Mouse (Mus musculus) thymus, adult 2 months (tissue): Measurements from ENCODE around the gene Rap2b. TPM values are rescaled to one million over a fixed set of nuclear protein-coding genes. Genes with fewer than 3 reads are reported as not detected.
A peak's percentile ranks its signal among the peaks of the same experiment; 100 is the strongest.

ENCODE experiments used
- DNase-seq: peaks from one replicate; pipeline ENCODE4 v3.0.0; 2021
- H3K27ac ChIP-seq: fragments of 200-500 bp; 2 replicates; pipeline ENCODE4 v1.5.1; 2012; ENCODE audit warnings: low read length, control low read depth; ENCODE audit not compliant: control insufficient read depth, insufficient read depth
- H3K27me3 ChIP-seq: fragments of 200-500 bp; 2 replicates; pipeline ENCODE4 v1.6.1; 2012; ENCODE audit warnings: mild to moderate bottlenecking, low read length, moderate library complexity, mixed read lengths; ENCODE audit not compliant: control insufficient read depth, insufficient read depth
- H3K36me3 ChIP-seq: fragments of 200-500 bp; 2 replicates; pipeline ENCODE4 v1.6.1; 2012; ENCODE audit warnings: mild to moderate bottlenecking, low read length, moderate library complexity; ENCODE audit not compliant: control insufficient read depth, insufficient read depth
- H3K4me1 ChIP-seq: fragments of 200-500 bp; replicated peaks from 2 replicates; pipeline ENCODE4 v1.6.1; 2012; ENCODE audit warnings: low read length; ENCODE audit not compliant: control insufficient read depth, insufficient read depth
- H3K4me3 ChIP-seq: fragments of 200-500 bp; 2 replicates; pipeline ENCODE4 v1.5.1; 2012; ENCODE audit warnings: mild to moderate bottlenecking, low read length, control low read depth, moderate library complexity; ENCODE audit not compliant: control insufficient read depth, insufficient read depth
- CTCF ChIP-seq: fragments of 200-500 bp; IDR thresholded peaks from 2 replicates; pipeline ENCODE4 v1.5.1; 2012; ENCODE audit warnings: mild to moderate bottlenecking, control low read depth, low read length, moderate library complexity, borderline replicate concordance; ENCODE audit not compliant: control insufficient read depth, poor library complexity, insufficient read depth; ENCODE audit errors: extremely low read depth
- POLR2A ChIP-seq: fragments of 200-500 bp; IDR thresholded peaks from 2 replicates; pipeline ENCODE4 v1.6.1; 2012; ENCODE audit warnings: mild to moderate bottlenecking, low read length, control low read depth, moderate library complexity; ENCODE audit not compliant: control insufficient read depth, poor library complexity, insufficient read depth; ENCODE audit errors: extremely low read depth
- WGBS: fragments of 180-500 bp; shearing (Covaris S2); methylation state at CpG from one replicate; pipeline ENCODE4 v1.1.7; 2018; 5-methylcytosine and 5-hydroxymethylcytosine counted together
- polyA plus RNA-seq: library from polyadenylated mRNA; depleted of rRNA; stranded (reverse); fragments of >200 nt; gene quantifications from 2 replicates; pipeline ENCODE4 v1.2.3, GENCODE M21; 2012

Gene Rap2b
- polyA plus RNA-seq, 1 experiment = 11.1 TPM

DNA sequence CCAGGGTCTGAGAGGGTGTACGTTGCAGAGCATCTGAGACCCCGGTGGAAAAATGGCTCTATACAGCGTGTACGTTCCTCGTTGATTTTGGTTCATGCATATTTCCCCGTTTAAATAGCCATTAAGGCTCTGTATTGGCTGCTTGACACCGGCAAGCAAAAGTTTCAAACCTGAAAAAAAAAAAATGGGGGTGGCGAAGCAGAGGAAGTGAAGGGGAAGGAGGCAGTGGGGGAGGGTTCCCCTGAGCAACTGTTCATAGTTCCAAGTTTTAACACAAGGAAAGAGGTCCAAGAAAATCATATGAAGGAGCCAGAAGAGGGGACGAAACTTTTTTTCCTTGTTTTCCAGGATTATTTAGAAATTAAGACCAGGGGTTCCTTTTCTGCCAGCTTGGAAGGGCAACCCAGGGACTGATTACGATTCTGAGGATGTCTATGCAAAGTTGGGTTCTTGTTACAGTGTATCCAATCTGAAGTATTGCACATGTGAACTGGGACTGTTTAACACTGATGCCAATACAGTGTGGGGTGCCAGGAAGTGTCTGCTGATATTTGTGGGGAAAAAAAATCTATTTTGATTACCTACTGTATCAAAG, 4.4 kb downstream of the Rap2b start, which contains the start of gene B430305J03Rik:
TSS of gene B430305J03Rik (minus strand) at position 173 of the 595 bp plus-strand sequence.
- Histone ChIP-seq H3K27me3 (no peaks in the 10 kb centered on the region), H3K4me3 (peak within 1 kb of the TSS; percentile 69), H3K36me3 (no peaks in the 10 kb centered on the region), H3K4me1 (peaks cover 7% of the 10 kb centered on the region), H3K27ac (peak within 1 kb of the TSS; percentile 22; the same call in 1 of the 2 replicates)
- WGBS = 4% methylated on average over 10 of the region's 10 CpGs
- DNase-seq = peak; percentile 43
- TF ChIP-seq CTCF (no peak), POLR2A (no peak)

DNA sequence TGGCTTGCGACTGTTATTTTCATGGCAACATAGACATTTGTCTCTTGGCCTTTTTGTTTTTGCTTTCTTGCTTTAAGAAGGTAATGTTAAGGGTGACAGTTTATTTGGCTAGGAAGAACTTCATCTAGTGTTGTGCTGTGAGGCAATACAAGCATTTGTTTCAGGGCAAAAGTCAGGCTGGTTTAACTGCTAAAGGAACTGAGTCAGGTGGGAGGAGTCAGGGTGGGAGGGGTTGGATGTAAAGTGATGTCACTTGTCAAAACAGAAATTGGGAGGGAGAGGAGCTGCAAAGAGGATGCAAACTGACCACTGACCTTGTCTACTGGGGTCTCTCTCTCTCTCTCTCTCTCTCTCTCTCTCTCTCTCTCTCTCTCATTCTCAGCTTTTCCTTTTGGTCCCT, 7.0 kb downstream of the Rap2b start:
- TF ChIP-seq POLR2A = no peak
- no peak for TF ChIP-seq CTCF
- 100% methylated on average over 1 of the region's 1 CpGs for WGBS
- Histone ChIP-seq H3K27ac (no peak overlapping the region), H3K4me3 (no peak overlapping the region), H3K4me1 (peaks cover 2% of the 10 kb centered on the region), H3K36me3 (no peaks in the 10 kb centered on the region), H3K27me3 (no peaks in the 10 kb centered on the region)
- no peak for DNase-seq

DNA sequence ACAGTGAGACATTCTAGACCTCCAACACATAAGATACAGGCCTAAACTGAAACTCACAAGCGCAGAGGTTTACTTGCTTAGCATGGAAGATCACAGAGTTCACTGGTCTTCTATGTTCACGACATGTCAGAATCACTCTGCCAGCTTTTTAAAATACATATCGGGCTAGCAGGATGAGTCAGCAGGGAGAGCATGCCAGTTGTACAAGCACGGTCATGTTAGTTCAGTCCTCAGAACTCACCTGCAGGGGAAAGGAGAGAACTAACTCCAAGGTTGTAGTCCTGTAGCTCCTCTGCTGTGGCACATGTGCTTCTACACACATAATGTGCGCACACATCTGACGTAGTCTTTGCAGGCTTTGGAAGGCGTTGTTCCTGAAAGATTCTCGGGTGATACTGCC, 14.6 kb downstream of the Rap2b start:
- Histone ChIP-seq H3K4me1 (no peaks in the 10 kb centered on the region), H3K36me3 (no peaks in the 10 kb centered on the region), H3K27me3 (no peaks in the 10 kb centered on the region), H3K4me3 (no peak overlapping the region), H3K27ac (no peak overlapping the region)
- no peak for DNase-seq
- TF ChIP-seq CTCF (no peak), POLR2A (no peak)
- 93% methylated on average over 8 of the region's 8 CpGs for WGBS

DNA sequence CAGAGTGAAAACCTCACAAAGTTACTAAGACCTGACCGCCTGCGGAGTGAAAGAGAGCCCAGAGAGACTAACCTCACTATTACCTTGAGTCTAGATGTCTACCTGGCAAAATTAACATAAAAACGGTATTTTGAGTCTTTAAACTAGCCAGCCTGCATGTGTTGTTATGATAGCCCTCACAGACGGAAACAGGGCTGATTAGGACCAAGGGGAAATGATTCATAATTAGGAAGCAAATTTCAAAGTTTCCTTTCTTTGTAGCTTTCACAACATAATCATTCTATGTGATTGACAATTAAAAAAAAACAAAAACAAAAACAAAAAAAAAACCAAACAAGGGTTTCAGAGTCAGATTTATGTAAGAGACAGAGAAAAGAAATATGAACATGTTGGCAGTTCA, 24.9 kb downstream of the Rap2b start:
- TF ChIP-seq POLR2A (no peak), CTCF (no peak)
- Histone ChIP-seq H3K36me3 (no peaks in the 10 kb centered on the region), H3K4me3 (no peak overlapping the region), H3K27me3 (no peaks in the 10 kb centered on the region), H3K27ac (no peak overlapping the region), H3K4me1 (no peaks in the 10 kb centered on the region)
- 91% methylated on average over 4 of the region's 4 CpGs for WGBS
- no peak for DNase-seq

DNA sequence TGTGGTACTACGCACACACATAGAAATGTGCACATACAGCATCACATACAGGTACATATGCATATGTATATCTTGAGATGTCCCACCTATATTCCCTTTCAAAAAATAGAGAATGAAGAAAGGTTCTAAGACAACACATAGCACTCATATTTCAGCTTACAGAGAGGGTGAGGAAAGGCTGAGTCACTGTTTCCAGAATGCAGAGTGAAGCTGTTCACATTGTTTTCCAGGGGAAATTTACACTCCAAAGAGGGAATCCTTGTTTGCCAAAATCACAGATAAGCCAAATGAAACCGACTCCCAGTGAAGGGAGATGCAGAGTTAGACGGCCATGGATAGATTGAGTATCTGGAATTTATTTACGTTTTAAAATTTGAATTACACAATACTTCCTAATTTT, 30.1 kb downstream of the Rap2b start:
- Histone ChIP-seq H3K4me1 (no peaks in the 10 kb centered on the region), H3K36me3 (no peaks in the 10 kb centered on the region)
- WGBS = 92% methylated on average over 4 of the region's 4 CpGs

DNA sequence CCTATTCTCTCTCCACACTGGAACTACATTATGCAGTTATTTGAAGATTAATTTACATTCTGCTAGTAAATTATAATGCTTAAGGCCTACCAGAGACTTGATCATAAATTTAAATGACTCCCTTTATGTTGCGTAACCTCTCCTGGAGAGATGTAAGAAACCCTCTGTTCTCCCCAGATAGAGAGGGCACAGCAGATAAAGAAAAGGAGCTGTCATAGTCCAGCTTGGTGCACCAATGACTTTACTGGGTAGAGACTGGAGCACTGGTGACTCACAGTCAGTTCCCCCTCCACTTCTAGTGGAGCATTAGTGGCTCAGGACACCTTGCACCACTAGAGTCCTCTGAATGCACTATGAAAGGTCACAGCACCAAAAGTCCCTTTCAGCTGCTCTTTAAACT, 31.4 kb downstream of the Rap2b start:
- Histone ChIP-seq H3K4me1 (no peaks in the 10 kb centered on the region), H3K27me3 (no peaks in the 10 kb centered on the region), H3K27ac (no peak overlapping the region), H3K4me3 (no peak overlapping the region), H3K36me3 (no peaks in the 10 kb centered on the region)
- no peak for DNase-seq
- TF ChIP-seq POLR2A (no peak), CTCF (no peak)
- WGBS = 98% methylated on average over 1 of the region's 1 CpGs

More for the DNA sequence above, 30.1 kb downstream of the Rap2b start:
- no peak for TF ChIP-seq POLR2A
- TF ChIP-seq CTCF = no peak
- DNase-seq = no peak
- Histone ChIP-seq H3K27me3 (no peaks in the 10 kb centered on the region), H3K4me3 (no peak overlapping the region), H3K27ac (no peak overlapping the region)

DNA sequence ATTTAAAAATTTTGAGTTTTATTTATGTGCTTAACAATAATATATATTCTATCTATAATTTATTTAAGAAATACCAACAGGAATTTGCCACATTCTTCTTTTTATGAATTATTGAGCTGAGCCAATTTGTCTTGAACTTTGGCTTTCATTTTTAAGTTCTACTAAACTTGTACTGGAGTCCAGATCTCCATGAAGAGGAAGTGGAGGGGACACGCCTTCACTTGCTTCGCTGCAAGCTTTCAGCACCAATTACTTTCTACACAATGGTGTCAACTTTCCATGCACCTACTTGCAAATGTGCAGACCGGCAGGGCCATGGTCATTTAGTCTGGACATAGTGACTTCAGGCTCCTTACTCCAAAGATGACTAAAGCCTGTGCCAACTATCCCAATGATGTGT, 32.1 kb downstream of the Rap2b start:
- no peak for DNase-seq
- H3K4me1 ChIP-seq = no peaks in the 10 kb centered on the region
- H3K36me3 ChIP-seq = no peaks in the 10 kb centered on the region
- no peaks in the 10 kb centered on the region for H3K27me3 ChIP-seq
- no peak for TF ChIP-seq POLR2A
- TF ChIP-seq CTCF = no peak
- no peak overlapping the region for H3K27ac ChIP-seq
- 68% methylated on average over 3 of the region's 3 CpGs for WGBS
- no peak overlapping the region for H3K4me3 ChIP-seq

DNA sequence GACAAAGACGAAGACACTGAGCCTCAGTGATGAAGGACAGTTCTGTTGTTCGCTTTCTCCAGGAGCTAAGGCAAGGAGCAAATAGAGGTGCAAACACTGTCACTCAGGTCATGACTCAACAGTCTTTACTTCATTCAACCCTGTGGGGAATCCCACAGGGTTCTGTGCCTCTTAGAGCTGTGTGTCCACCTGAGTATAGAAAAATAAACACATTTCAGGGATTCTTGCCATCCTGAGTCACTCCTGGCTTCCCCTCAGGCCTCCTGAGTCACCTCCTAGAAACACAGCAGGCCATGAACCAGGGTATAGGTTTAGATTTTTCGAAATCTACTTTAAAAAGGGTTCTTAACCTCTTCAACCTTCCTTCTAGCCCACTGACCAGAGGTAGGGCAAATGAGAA, 33.9 kb downstream of the Rap2b start:
- Histone ChIP-seq H3K4me1 (no peaks in the 10 kb centered on the region), H3K4me3 (no peak overlapping the region), H3K36me3 (no peaks in the 10 kb centered on the region), H3K27ac (no peak overlapping the region), H3K27me3 (no peaks in the 10 kb centered on the region)
- TF ChIP-seq CTCF = no peak
- TF ChIP-seq POLR2A = no peak
- DNase-seq = no peak
- 96% methylated on average over 3 of the region's 3 CpGs for WGBS
